Mouse (Mus musculus): ENCODE results near the gene Sfxn5. TPM values are rescaled to one million over a fixed set of nuclear protein-coding genes. Genes with fewer than 3 reads are reported as not detected.

Gene Sfxn5
- total RNA-seq, 2 experiments from 2014 or later: 4.6 to 4.8 TPM

- no peak for DNase-seq (ENCODE audit: low spot score)
- intact Hi-C loops (cut with DNase I): no loop called here
Measured at GRCm38 (mm10) chr6:85210686-85211085, 122.5 kb downstream of the Sfxn5 start.

- intact Hi-C loops (cut with DNase I): no loop called here
- no peak for DNase-seq (ENCODE audit: low spot score)
Measured at GRCm38 (mm10) chr6:85209226-85209967, 123.8 kb downstream of the Sfxn5 start.

GRCm38 (mm10) chr6:85207345-85207744 is 125.9 kb downstream of the Sfxn5 start:
- intact Hi-C loops (cut with DNase I): no loop called here
- DNase-seq (ENCODE audit: low spot score): no peak

- no peak for DNase-seq (ENCODE audit: low spot score)
- intact Hi-C loops (cut with DNase I): no loop called here
Measured at GRCm38 (mm10) chr6:85206939-85207285, 126.3 kb downstream of the Sfxn5 start.

GRCm38 (mm10) chr6:85206182-85206938 is 126.9 kb downstream of the Sfxn5 start:
- intact Hi-C loops (cut with DNase I): no loop called here
- DNase-seq (ENCODE audit: low spot score): no peak

GRCm38 (mm10) chr6:85197951-85198350 is 135.3 kb downstream of the Sfxn5 start:
- intact Hi-C loops (cut with DNase I): no loop called here
- DNase-seq (ENCODE audit: low spot score): no peak

- DNase-seq (ENCODE audit: low spot score): no peak
- intact Hi-C loops (cut with DNase I): no loop called here
Measured at GRCm38 (mm10) chr6:85193381-85194318, 139.6 kb downstream of the Sfxn5 start.

- intact Hi-C loops (cut with DNase I): no loop called here
- DNase-seq (ENCODE audit: low spot score): no peak
Measured at GRCm38 (mm10) chr6:85191751-85192440, 141.3 kb downstream of the Sfxn5 start.

GRCm38 (mm10) chr6:85190671-85191070 is 142.6 kb downstream of the Sfxn5 start:
- intact Hi-C loops (cut with DNase I): no loop called here

GRCm38 (mm10) chr6:85189911-85190591 is 143.2 kb downstream of the Sfxn5 start:
- intact Hi-C loops (cut with DNase I): no loop called here
- DNase-seq (ENCODE audit: low spot score): no peak

More at GRCm38 (mm10) chr6:85190671-85191070, 142.6 kb downstream of the Sfxn5 start:
- no peak for DNase-seq (ENCODE audit: low spot score)

- intact Hi-C loops (cut with DNase I): no loop called here
- DNase-seq (ENCODE audit: low spot score): no peak
Measured at GRCm38 (mm10) chr6:85189361-85189760, 143.9 kb downstream of the Sfxn5 start.

- intact Hi-C loops (cut with DNase I): no loop called here
- DNase-seq (ENCODE audit: low spot score): no peak
Measured at GRCm38 (mm10) chr6:85188256-85189110, 144.7 kb downstream of the Sfxn5 start.

GRCm38 (mm10) chr6:85187340-85188211 is 145.6 kb downstream of the Sfxn5 start, which contains the start of gene Emx1:
Gene Emx1, plus strand, starts transcription at chr6:85187438.
- DNase-seq (ENCODE audit: low spot score): no peak

GRCm38 (mm10) chr6:85186744-85187059 is 146.5 kb downstream of the Sfxn5 start:
- intact Hi-C loops (cut with DNase I): no loop called here

More at GRCm38 (mm10) chr6:85187340-85188211, 145.6 kb downstream of the Sfxn5 start, which contains the start of gene Emx1:
- intact Hi-C loops (cut with DNase I): no loop called here

GRCm38 (mm10) chr6:85186033-85186743 is 147.0 kb downstream of the Sfxn5 start:
- no peak for DNase-seq (ENCODE audit: low spot score)
- intact Hi-C loops (cut with DNase I): no loop called here

More at GRCm38 (mm10) chr6:85186744-85187059, 146.5 kb downstream of the Sfxn5 start:
- DNase-seq (ENCODE audit: low spot score): no peak

- intact Hi-C loops (cut with DNase I): no loop called here
- DNase-seq (ENCODE audit: low spot score): no peak
Measured at GRCm38 (mm10) chr6:85183951-85184350, 149.3 kb downstream of the Sfxn5 start.

- no peak for DNase-seq (ENCODE audit: low spot score)
- intact Hi-C loops (cut with DNase I): no loop called here
Measured at GRCm38 (mm10) chr6:85180036-85180435, 153.2 kb downstream of the Sfxn5 start.
